Mouse (Mus musculus): ENCODE results near the gene Rab5b. TPM values are rescaled to one million over a fixed set of nuclear protein-coding genes. Genes with fewer than 3 reads are reported as not detected.

The Rab5b gene
- polyA plus RNA-seq, 1 experiment from 2014 or later: 51.3 TPM

- Histone ChIP-seq H3K4me3 (ENCODE audit: low read depth, low read length) (peak within 1 kb of the TSS; percentile 86), H3K4me1 (ENCODE audit: control insufficient read depth, insufficient read depth, low read length) (peaks cover 21% of the 10 kb centered on the region), H3K9ac (ENCODE audit: low read depth, low read length) (peak within 1 kb of the TSS; percentile 94), H3K36me3 (ENCODE audit: control insufficient read depth, insufficient read depth, low read length) (peaks cover 18% of the 10 kb centered on the region), H3K27me3 (ENCODE audit: control insufficient read depth, insufficient read depth, low read length) (no peaks in the 10 kb centered on the region), H3K27ac (ENCODE audit: low read depth, low read length) (peak within 1 kb of the TSS; percentile 98), H3K9me3 (replicated peaks; ENCODE audit: control insufficient read depth, low read length) (no peaks in the 10 kb centered on the region), H3K4me2 (peak within 1 kb of the TSS; percentile 85)
- 18% methylated on average over 4 of the region's 4 CpGs for WGBS (ENCODE audit: insufficient replicate concordance)
- ATAC-seq (replicated peaks; ENCODE audit: insufficient number of reproducible peaks, low FRiP score, low TSS enrichment): no peak
These were observed 7.8 kb upstream of the Rab5b start, which contains the start of gene Pmel for GRCm38 (mm10) chr10:128703895-128704294. Gene Pmel, plus strand, starts transcription at chr10:128704195.

- 64% methylated on average over 6 of the region's 6 CpGs for WGBS (ENCODE audit: insufficient replicate concordance)
- Histone ChIP-seq H3K4me3 (ENCODE audit: low read depth, low read length) (no peak overlapping the region), H3K36me3 (ENCODE audit: control insufficient read depth, insufficient read depth, low read length) (peaks cover 20% of the 10 kb centered on the region), H3K9ac (ENCODE audit: low read depth, low read length) (no peak overlapping the region), H3K27ac (ENCODE audit: low read depth, low read length) (no peak overlapping the region), H3K4me1 (ENCODE audit: control insufficient read depth, insufficient read depth, low read length) (peaks cover 24% of the 10 kb centered on the region), H3K4me2 (no peak overlapping the region), H3K27me3 (ENCODE audit: control insufficient read depth, insufficient read depth, low read length) (no peaks in the 10 kb centered on the region), H3K9me3 (replicated peaks; ENCODE audit: control insufficient read depth, low read length) (no peaks in the 10 kb centered on the region)
- no peak for ATAC-seq (replicated peaks; ENCODE audit: insufficient number of reproducible peaks, low FRiP score, low TSS enrichment)
These were observed 6.4 kb upstream of the Rab5b start for GRCm38 (mm10) chr10:128702328-128703007.

- no peak overlapping the region for H3K4me3 ChIP-seq (ENCODE audit: low read depth, low read length)
- H3K36me3 ChIP-seq (ENCODE audit: control insufficient read depth, insufficient read depth, low read length): peaks cover 20% of the 10 kb centered on the region
- no peak for ATAC-seq (replicated peaks; ENCODE audit: insufficient number of reproducible peaks, low FRiP score, low TSS enrichment)
- no peaks in the 10 kb centered on the region for H3K27me3 ChIP-seq (ENCODE audit: control insufficient read depth, insufficient read depth, low read length)
- H3K9me3 ChIP-seq (replicated peaks; ENCODE audit: control insufficient read depth, low read length): no peaks in the 10 kb centered on the region
- H3K4me1 ChIP-seq (ENCODE audit: control insufficient read depth, insufficient read depth, low read length): peaks cover 26% of the 10 kb centered on the region
- no peak overlapping the region for H3K27ac ChIP-seq (ENCODE audit: low read depth, low read length)
- 92% methylated on average over 5 of the region's 5 CpGs for WGBS (ENCODE audit: insufficient replicate concordance)
- H3K9ac ChIP-seq (ENCODE audit: low read depth, low read length): no peak overlapping the region
- no peak overlapping the region for H3K4me2 ChIP-seq
These were observed 4.6 kb upstream of the Rab5b start for GRCm38 (mm10) chr10:128700712-128701111.

GRCm38 (mm10) chr10:128699611-128700010, 3.5 kb upstream of the Rab5b start:
- H3K4me2 ChIP-seq: 0 out of 2 replicates have a peak overlapping the region, but pooled peaks have one; percentile 19
- H3K4me1 ChIP-seq (ENCODE audit: control insufficient read depth, insufficient read depth, low read length): peaks cover 26% of the 10 kb centered on the region
- H3K27me3 ChIP-seq (ENCODE audit: control insufficient read depth, insufficient read depth, low read length): no peaks in the 10 kb centered on the region
- peaks cover 20% of the 10 kb centered on the region for H3K36me3 ChIP-seq (ENCODE audit: control insufficient read depth, insufficient read depth, low read length)
- ATAC-seq (replicated peaks; ENCODE audit: insufficient number of reproducible peaks, low FRiP score, low TSS enrichment): no peak
- no peaks in the 10 kb centered on the region for H3K9me3 ChIP-seq (replicated peaks; ENCODE audit: control insufficient read depth, low read length)
- WGBS (ENCODE audit: insufficient replicate concordance): 44% methylated on average over 11 of the region's 11 CpGs
- no peak overlapping the region for H3K9ac ChIP-seq (ENCODE audit: low read depth, low read length)
- peak overlapping the region; percentile 17; the same call in 1 of the 2 replicates for H3K27ac ChIP-seq (ENCODE audit: low read depth, low read length)
- H3K4me3 ChIP-seq (ENCODE audit: low read depth, low read length): no peak overlapping the region

- no peaks in the 10 kb centered on the region for H3K9me3 ChIP-seq (replicated peaks; ENCODE audit: control insufficient read depth, low read length)
- 78% methylated on average over 5 of the region's 5 CpGs for WGBS (ENCODE audit: insufficient replicate concordance)
- H3K36me3 ChIP-seq (ENCODE audit: control insufficient read depth, insufficient read depth, low read length): peaks cover 20% of the 10 kb centered on the region
- H3K4me1 ChIP-seq (ENCODE audit: control insufficient read depth, insufficient read depth, low read length): peaks cover 30% of the 10 kb centered on the region
- H3K4me3 ChIP-seq (ENCODE audit: low read depth, low read length): no peak overlapping the region
- H3K4me2 ChIP-seq: no peak overlapping the region
- H3K9ac ChIP-seq (ENCODE audit: low read depth, low read length): peak overlapping the region; percentile 34; the same call in 1 of the 2 replicates
- peak overlapping the region; percentile 48 for H3K27ac ChIP-seq (ENCODE audit: low read depth, low read length)
- H3K27me3 ChIP-seq (ENCODE audit: control insufficient read depth, insufficient read depth, low read length): no peaks in the 10 kb centered on the region
- no peak for ATAC-seq (replicated peaks; ENCODE audit: insufficient number of reproducible peaks, low FRiP score, low TSS enrichment)
These were observed 2.9 kb upstream of the Rab5b start for GRCm38 (mm10) chr10:128699006-128699405.

GRCm38 (mm10) chr10:128697072-128697725, 1.1 kb upstream of the Rab5b start:
- ATAC-seq (replicated peaks; ENCODE audit: insufficient number of reproducible peaks, low FRiP score, low TSS enrichment): no peak
- Histone ChIP-seq H3K27ac (ENCODE audit: low read depth, low read length) (no peak overlapping the region), H3K9ac (ENCODE audit: low read depth, low read length) (no peak overlapping the region), H3K27me3 (ENCODE audit: control insufficient read depth, insufficient read depth, low read length) (no peaks in the 10 kb centered on the region), H3K36me3 (ENCODE audit: control insufficient read depth, insufficient read depth, low read length) (peaks cover 19% of the 10 kb centered on the region), H3K9me3 (replicated peaks; ENCODE audit: control insufficient read depth, low read length) (no peaks in the 10 kb centered on the region), H3K4me2 (peak overlapping the region; percentile 63), H3K4me1 (ENCODE audit: control insufficient read depth, insufficient read depth, low read length) (peaks cover 22% of the 10 kb centered on the region), H3K4me3 (ENCODE audit: low read depth, low read length) (peak overlapping the region; percentile 23; the same call in 1 of the 2 replicates)
- WGBS (ENCODE audit: insufficient replicate concordance): 87% methylated on average over 6 of the region's 6 CpGs

GRCm38 (mm10) chr10:128695411-128695991, 563 bp downstream of the Rab5b start:
- WGBS (ENCODE audit: insufficient replicate concordance): under 1% methylated on average over 22 of the region's 22 CpGs

GRCm38 (mm10) chr10:128674469-128675008, 21.5 kb downstream of the Rab5b start:
- peaks cover 2% of the 10 kb centered on the region; the same call in 1 of the 2 replicates for H3K27me3 ChIP-seq (ENCODE audit: control insufficient read depth, insufficient read depth, low read length)
- H3K9me3 ChIP-seq (replicated peaks; ENCODE audit: control insufficient read depth, low read length): no peaks in the 10 kb centered on the region
- peaks cover 5% of the 10 kb centered on the region; the same call in 1 of the 2 replicates for H3K4me1 ChIP-seq (ENCODE audit: control insufficient read depth, insufficient read depth, low read length)
- peak overlapping the region; percentile 73 for H3K4me3 ChIP-seq (ENCODE audit: low read depth, low read length)
- peaks cover 1% of the 10 kb centered on the region; the same call in 1 of the 2 replicates for H3K36me3 ChIP-seq (ENCODE audit: control insufficient read depth, insufficient read depth, low read length)
- H3K27ac ChIP-seq (ENCODE audit: low read depth, low read length): peak overlapping the region; percentile 57
- peak overlapping the region; percentile 95 for H3K4me2 ChIP-seq
- no peak for ATAC-seq (replicated peaks; ENCODE audit: insufficient number of reproducible peaks, low FRiP score, low TSS enrichment)
- peak overlapping the region; percentile 67; the same call in 1 of the 2 replicates for H3K9ac ChIP-seq (ENCODE audit: low read depth, low read length)
- 5% methylated on average over 9 of the region's 9 CpGs for WGBS (ENCODE audit: insufficient replicate concordance)

More at GRCm38 (mm10) chr10:128695411-128695991, 563 bp downstream of the Rab5b start:
- Histone ChIP-seq H3K9me3 (replicated peaks; ENCODE audit: control insufficient read depth, low read length) (no peaks in the 10 kb centered on the region), H3K4me3 (ENCODE audit: low read depth, low read length) (peak overlapping the region; percentile 78), H3K9ac (ENCODE audit: low read depth, low read length) (peak overlapping the region; percentile 96), H3K4me1 (ENCODE audit: control insufficient read depth, insufficient read depth, low read length) (peaks cover 22% of the 10 kb centered on the region), H3K27me3 (ENCODE audit: control insufficient read depth, insufficient read depth, low read length) (no peaks in the 10 kb centered on the region), H3K4me2 (peak overlapping the region; percentile 80), H3K27ac (ENCODE audit: low read depth, low read length) (peak overlapping the region; percentile 96), H3K36me3 (ENCODE audit: control insufficient read depth, insufficient read depth, low read length) (peaks cover 12% of the 10 kb centered on the region)
- ATAC-seq (replicated peaks; ENCODE audit: insufficient number of reproducible peaks, low FRiP score, low TSS enrichment): peak; percentile 61; the same call in 1 of the 2 replicates
